Mouse (Mus musculus) central nervous system, embryonic 11.5 days (tissue): Measurements from ENCODE around the gene Clasp1. TPM values are rescaled to one million over a fixed set of nuclear protein-coding genes. Genes with fewer than 3 reads are reported as not detected.

Source experiments
- polyA plus RNA-seq: library from polyadenylated mRNA; depleted of rRNA; stranded (reverse); fragments of >200 nt; gene quantifications from 2 replicates; pipeline ENCODE4 v1.2.3, GENCODE M21; 2012; rRNA removed

Clasp1 gene
- 79.3 and 80.4 TPM in 2 replicates for polyA plus RNA-seq

DNA sequence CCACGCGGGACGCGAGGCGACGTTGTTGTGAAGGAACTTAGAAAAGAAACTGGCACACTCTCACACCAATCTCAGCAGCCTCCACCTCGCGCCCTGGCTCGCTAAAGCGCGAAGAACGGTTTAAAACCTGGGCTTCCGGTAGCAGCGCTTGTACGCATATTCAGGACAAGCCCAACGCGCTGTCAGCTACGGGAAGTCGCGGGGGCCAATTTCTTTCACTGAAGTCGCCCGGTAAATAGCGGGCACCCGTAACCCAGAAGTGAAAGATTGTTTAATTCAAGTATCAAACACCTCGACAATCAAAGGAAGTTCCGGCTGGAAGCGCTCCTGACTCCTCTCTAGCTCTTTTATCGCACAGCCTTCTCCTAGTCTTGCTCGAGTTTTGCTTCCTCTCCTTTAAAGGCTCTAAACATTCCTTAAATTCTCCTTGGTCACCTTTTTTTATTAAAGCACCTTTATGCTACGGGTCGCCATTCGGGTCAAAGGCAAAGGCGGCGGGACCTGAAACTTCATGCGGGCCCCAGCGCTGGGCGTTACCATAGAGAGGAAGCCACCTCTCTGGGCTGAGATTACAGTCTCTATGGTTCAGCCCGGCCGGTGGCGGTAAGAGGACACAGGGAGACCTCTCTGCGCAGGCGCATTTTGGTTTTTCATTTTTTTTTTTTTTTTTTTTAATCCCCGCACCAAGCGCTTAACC, at the start of gene Clasp1:
TSS of gene Clasp1 (plus strand) at position 302 of the 697 bp plus-strand sequence.

DNA sequence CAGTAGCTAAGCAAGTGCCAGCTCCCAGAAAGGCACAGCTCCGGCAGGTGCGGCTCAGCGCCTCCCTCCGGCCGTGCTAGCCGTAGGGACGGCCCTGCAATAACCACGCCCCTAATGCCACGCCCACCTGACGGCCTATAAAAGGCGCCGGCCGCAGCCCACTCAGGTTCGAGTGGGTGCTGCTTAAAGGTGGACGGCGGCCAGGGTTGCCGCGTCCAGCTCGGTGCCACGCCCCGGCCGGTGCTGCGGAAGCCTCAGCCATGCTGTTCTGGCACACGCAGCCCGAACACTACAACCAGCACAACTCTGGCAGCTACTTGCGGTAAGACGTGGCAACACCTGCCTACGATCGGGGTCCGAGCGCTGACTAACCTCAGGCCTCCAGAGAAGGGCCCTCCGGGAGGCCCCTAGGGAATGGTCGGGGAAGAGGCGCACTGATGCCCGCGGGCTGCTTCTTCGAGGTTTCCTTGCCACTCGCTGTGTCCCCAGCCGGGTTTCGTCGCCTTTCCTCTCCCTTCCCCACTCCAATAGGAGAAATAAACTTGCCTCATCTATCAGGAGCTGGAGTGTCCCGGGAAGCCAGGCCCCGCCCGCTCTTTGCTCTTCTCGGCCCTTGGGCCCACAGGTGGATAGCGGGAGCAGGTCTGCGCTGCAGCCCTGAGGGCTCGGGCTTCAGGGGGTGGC, 239.1 kb downstream of the Clasp1 start, which contains the start of gene Tfcp2l1:
TSS of gene Tfcp2l1 (plus strand) at position 165 of the 684 bp plus-strand sequence.

Other genes starting within 250 kb of the Clasp1 start
- not detected in 2 replicates for gene Gm29106, start 212.5 kb upstream of the Clasp1 start, polyA plus RNA-seq
- gene Tsn, start 77.3 kb upstream of the Clasp1 start, polyA plus RNA-seq, result 163 and 169 TPM in 2 replicates
- gene Nifk, start 67.2 kb upstream of the Clasp1 start, polyA plus RNA-seq, result 57.7 and 74.1 TPM in 2 replicates
- gene Tfcp2l1, start 238.9 kb downstream of the Clasp1 start, polyA plus RNA-seq, result 0.17 and 0.35 TPM in 2 replicates